18 mouse cellular contexts compared by ENCODE assay signal in the genomic region with DNA sequence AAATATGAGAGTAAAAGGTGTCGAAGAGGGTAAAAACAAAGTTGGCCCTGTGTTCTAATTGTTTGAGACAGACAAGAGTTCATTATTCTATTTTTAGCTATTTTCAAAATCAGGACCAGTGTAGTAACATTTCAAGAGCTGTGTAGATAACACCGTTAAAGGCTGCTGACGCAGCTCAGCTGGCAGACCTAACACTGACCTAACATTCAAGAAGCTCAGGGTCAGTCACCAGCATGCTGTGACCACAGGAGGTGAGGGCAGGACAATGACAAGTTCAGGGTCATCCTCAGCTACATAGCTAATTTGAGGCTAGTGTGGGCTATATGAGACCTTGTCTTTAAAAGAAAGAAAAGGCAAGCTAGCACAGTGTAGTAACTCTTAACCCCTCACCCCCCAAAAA.
DNase-seq lines count a peak whose midpoint lies in the region; ATAC-seq and TF ChIP-seq lines count a peak whose summit lies in the region.
"Had no signal": no experiment of that assay in that cellular context is flagged by ENCODE, and none has a peak within 500 bp of the region (broad histone marks: within the 10 kb centered on the region; RNA-seq: fewer than 3 reads in every experiment).

No protein-coding gene starts in this region.

- H3K79me2 ChIP-seq in liver, adult 2 months (ENCODE audit: control insufficient read depth, insufficient read depth, low read length), result peaks cover 9% of the 10 kb centered on the region; the same call in 1 of the 2 replicates

- H3K4me1 ChIP-seq in liver, adult 2 months (ENCODE audit: control insufficient read depth, insufficient read depth, low read length), result peaks cover 3% of the 10 kb centered on the region
- H3K4me1 ChIP-seq in liver, embryonic 11.5 days (replicated peaks; ENCODE audit: control insufficient read depth, insufficient read depth, low read length), result no peaks in the 10 kb centered on the region
- peaks cover 4 to 17% of the 10 kb centered on the region in 2 experiments for H3K4me1 ChIP-seq in heart, embryonic 14.5 days (ENCODE audit: control insufficient read depth in 2 of 2, insufficient read depth in 2 of 2, low read length in 2 of 2)
- H3K4me1 ChIP-seq in lung, postnatal 0 days (ENCODE audit: insufficient read depth, low read depth, low read length), result no peaks in the 10 kb centered on the region
- H3K4me1 ChIP-seq: embryonic facial prominence, embryonic 12.5 days; stomach, embryonic 15.5 days had no signal

- no peak for ATAC-seq in liver, embryonic 11.5 days (replicated peaks; ENCODE audit: low FRiP score)
- ATAC-seq in heart, embryonic 14.5 days (ENCODE audit: insufficient number of reproducible peaks, insufficient read depth, low FRiP score, low read depth), result peak; percentile 77
- no peak for ATAC-seq in lung, postnatal 0 days
- ATAC-seq: forebrain, embryonic 16.5 days; liver, postnatal 0 days had no signal

- no peaks in the 10 kb centered on the region for H3K36me3 ChIP-seq in liver, adult 2 months (ENCODE audit: control insufficient read depth, insufficient read depth, low read length)
- H3K36me3 ChIP-seq in liver, embryonic 11.5 days (ENCODE audit: control insufficient read depth, insufficient read depth, low read length), result no peaks in the 10 kb centered on the region
- no peaks in the 10 kb centered on the region for H3K36me3 ChIP-seq in heart, embryonic 14.5 days (ENCODE audit: control insufficient read depth, insufficient read depth, low read length)
- no peaks in the 10 kb centered on the region for H3K36me3 ChIP-seq in lung, postnatal 0 days (ENCODE audit: insufficient read depth, low read length)
- H3K36me3 ChIP-seq: embryonic facial prominence, embryonic 12.5 days; stomach, embryonic 15.5 days had no signal

- H3K4me2 ChIP-seq in liver, embryonic 11.5 days, result no peak overlapping the region
- H3K4me2 ChIP-seq in heart, embryonic 14.5 days (ENCODE audit: low read length), result no peak overlapping the region
- no peak overlapping the region for H3K4me2 ChIP-seq in lung, postnatal 0 days (replicated peaks; ENCODE audit: low read depth, low read length)
- H3K4me2 ChIP-seq: embryonic facial prominence, embryonic 12.5 days; stomach, embryonic 15.5 days had no signal

- TF ChIP-seq POLR2A in liver, adult 2 months (IDR thresholded peaks at IDR 0.05; ENCODE audit: extremely low read depth, insufficient read depth, low read length), result no peak

- no peak overlapping the region for H3K4me3 ChIP-seq in liver, adult 2 months (ENCODE audit: insufficient read depth, low read depth, low read length)
- no peak overlapping the region for H3K4me3 ChIP-seq in liver, embryonic 11.5 days (ENCODE audit: low read depth, low read length)
- no peak overlapping the region for H3K4me3 ChIP-seq in heart, embryonic 14.5 days (ENCODE audit: control insufficient read depth in 1 of 2, insufficient read depth in 1 of 2, low read depth in 1 of 2, low read length in 2 of 2)
- H3K4me3 ChIP-seq in lung, postnatal 0 days (ENCODE audit: low read depth, low read length), result no peak overlapping the region
- H3K4me3 ChIP-seq: embryonic facial prominence, embryonic 12.5 days; stomach, embryonic 15.5 days had no signal

- DNase-seq in liver, adult 2 months (ENCODE audit: extremely low read depth, low read depth, low spot score), result peak; percentile 94
- no peak for DNase-seq in liver, embryonic 11.5 days (ENCODE audit: low spot score)
- peak; percentile 55 for DNase-seq in adrenal gland, postnatal 14 days
- peak; percentile 57 for DNase-seq in testis, postnatal 14 days (ENCODE audit: low spot score)
- DNase-seq in lung, postnatal 0 days (ENCODE audit: low spot score), result no peak
- no peak for DNase-seq in layer of hippocampus, adult 11-12 months (ENCODE audit: low spot score)
- DNase-seq in cerebellum, adult 11-12 months, result no peak
- DNase-seq: cerebellum, adult 11 months; kidney, adult 8-10 months; kidney, postnatal 36 days; liver, postnatal 0 days; lung, postnatal 36 days; spleen, adult 18-20 months; thymus, postnatal 36 days had no signal

- WGBS in liver, adult 2 months, result 11% methylated on average over 3 of the region's 3 CpGs
- WGBS in liver, embryonic 11.5 days, result 56% methylated on average over 3 of the region's 3 CpGs
- 29% methylated on average over 3 of the region's 3 CpGs for WGBS in heart, embryonic 14.5 days
- WGBS in lung, postnatal 0 days, result 47% methylated on average over 3 of the region's 3 CpGs

- no peak overlapping the region for H3K9ac ChIP-seq in liver, adult 2 months (ENCODE audit: low read depth, low read length)
- no peak overlapping the region for H3K9ac ChIP-seq in liver, embryonic 11.5 days (ENCODE audit: low read depth, low read length)
- no peak overlapping the region for H3K9ac ChIP-seq in heart, embryonic 14.5 days (ENCODE audit: low read length)
- no peak overlapping the region for H3K9ac ChIP-seq in lung, postnatal 0 days (replicated peaks; ENCODE audit: low read depth)
- H3K9ac ChIP-seq: embryonic facial prominence, embryonic 12.5 days; liver, postnatal 0 days; stomach, embryonic 15.5 days had no signal

- no peak overlapping the region for H3K27ac ChIP-seq in liver, adult 2 months (replicated peaks; ENCODE audit: insufficient read depth, low read depth, low read length)
- H3K27ac ChIP-seq in liver, embryonic 11.5 days (ENCODE audit: low read depth, low read length), result no peak overlapping the region
- no peak overlapping the region for H3K27ac ChIP-seq in heart, embryonic 14.5 days (replicated peaks in 1 of 2; ENCODE audit: control insufficient read depth in 1 of 2, insufficient read depth in 1 of 2, low read depth in 2 of 2, low read length in 2 of 2)
- no peak overlapping the region for H3K27ac ChIP-seq in lung, postnatal 0 days (ENCODE audit: low read length)
- H3K27ac ChIP-seq: embryonic facial prominence, embryonic 12.5 days; stomach, embryonic 15.5 days had no signal

- TF ChIP-seq EP300 in lung, postnatal 0 days (IDR thresholded peaks at IDR 0.05), result no peak

- H3K9me3 ChIP-seq in liver, embryonic 11.5 days (ENCODE audit: control insufficient read depth, low read length), result no peaks in the 10 kb centered on the region
- H3K9me3 ChIP-seq in heart, embryonic 14.5 days (ENCODE audit: control insufficient read depth, low read length), result no peaks in the 10 kb centered on the region
- no peaks in the 10 kb centered on the region for H3K9me3 ChIP-seq in lung, postnatal 0 days (ENCODE audit: low read length)
- H3K9me3 ChIP-seq: embryonic facial prominence, embryonic 12.5 days; stomach, embryonic 15.5 days had no signal

- no peaks in the 10 kb centered on the region for H3K27me3 ChIP-seq in liver, adult 2 months (ENCODE audit: control insufficient read depth, insufficient read depth, low read length)
- H3K27me3 ChIP-seq in liver, embryonic 11.5 days (replicated peaks; ENCODE audit: control insufficient read depth, insufficient read depth, low read length), result no peaks in the 10 kb centered on the region
- no peaks in the 10 kb centered on the region for H3K27me3 ChIP-seq in heart, embryonic 14.5 days (ENCODE audit: control insufficient read depth, insufficient read depth, low read length)
- no peaks in the 10 kb centered on the region for H3K27me3 ChIP-seq in lung, postnatal 0 days (replicated peaks; ENCODE audit: insufficient read depth, low read length)
- H3K27me3 ChIP-seq: embryonic facial prominence, embryonic 12.5 days; stomach, embryonic 15.5 days had no signal

- TF ChIP-seq CTCF in liver, adult 2 months (IDR thresholded peaks at IDR 0.05; ENCODE audit: low read depth, low read length), result no peak
- no peak for TF ChIP-seq CTCF in lung, postnatal 0 days (IDR thresholded peaks at IDR 0.05)

Comparison
In these comparisons a context has a peak if more than half of its experiments do, and no peak if none do; other contexts are left out.
1. DNase-seq: peak in liver, adult 2 months (single experiment), adrenal gland, postnatal 14 days (single experiment) and testis, postnatal 14 days (single experiment); none in liver, embryonic 11.5 days (single experiment), lung, postnatal 0 days (single experiment), layer of hippocampus, adult 11-12 months (single experiment) and cerebellum, adult 11-12 months (single experiment).